Mouse (Mus musculus): ENCODE results near the gene Nprl2.
"Not testable (repeated sequence)": the region's sequence is repeated elsewhere in the genome, so short reads cannot be mapped to it uniquely, and the experiment has no call there.

Gene Nprl2

DNA sequence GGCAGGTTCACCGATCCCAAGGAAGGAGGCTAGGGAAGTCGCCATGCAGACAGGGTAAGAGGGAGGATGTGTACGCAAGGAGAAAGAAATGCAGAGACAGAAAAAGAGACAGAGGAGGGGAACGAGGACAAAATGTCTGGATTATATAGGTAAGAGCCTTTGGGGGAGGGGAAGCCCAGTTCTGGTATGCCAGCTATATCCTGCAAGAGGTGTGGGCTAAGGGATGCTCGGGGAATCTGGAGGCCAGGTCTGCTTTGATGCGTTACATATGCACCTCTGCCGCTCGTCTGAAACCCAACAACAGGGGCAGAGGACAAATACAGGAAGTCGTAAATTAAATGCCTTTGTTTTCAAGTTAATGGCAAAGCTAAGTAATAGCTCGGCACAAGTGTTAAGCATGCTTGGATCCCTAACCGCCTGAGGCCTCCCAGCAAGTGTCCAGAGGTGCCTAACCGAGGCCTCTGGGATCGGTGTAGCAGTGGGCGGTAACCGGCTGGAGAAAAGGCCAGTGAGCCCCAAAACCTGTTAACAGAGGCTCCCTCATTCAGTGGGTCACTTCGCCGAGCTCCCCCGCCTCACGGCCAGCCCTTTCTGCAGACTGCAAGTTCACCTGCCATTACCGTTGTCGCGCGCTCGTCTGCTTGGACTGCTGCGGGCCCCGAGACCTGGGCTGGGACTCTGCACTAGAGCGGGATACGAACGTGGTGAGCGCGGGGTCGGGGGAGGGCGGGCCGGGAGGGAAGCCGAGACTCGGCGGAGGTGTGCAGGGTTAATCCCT is 11.7 kb downstream of the Nprl2 start:
- DNase-seq: no peak

DNA sequence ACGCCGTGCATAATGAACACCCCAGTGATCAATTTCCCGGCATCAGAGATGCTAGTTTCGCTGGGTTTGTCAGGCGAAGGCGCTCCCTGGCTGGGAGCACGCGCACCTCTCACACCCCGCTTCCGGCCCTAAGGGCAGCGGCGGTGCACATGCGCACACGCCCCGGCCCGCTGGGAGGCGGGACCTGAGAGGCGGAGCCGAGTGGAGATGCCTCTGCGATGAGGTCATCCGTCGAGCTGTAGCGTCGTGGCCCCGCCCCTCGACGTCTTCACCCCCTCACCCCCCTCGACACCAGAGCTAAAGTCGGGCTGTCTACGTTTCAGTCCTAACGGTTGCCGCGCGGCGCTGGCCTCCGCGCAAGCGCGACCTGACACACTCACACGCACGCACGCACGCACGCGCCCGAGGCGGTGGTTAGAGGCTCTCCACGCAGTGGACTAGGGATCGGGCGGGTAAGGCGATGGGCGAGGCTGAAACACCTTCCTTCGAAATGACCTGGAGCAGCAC is 12.3 kb downstream of the Nprl2 start:
- DNase-seq: peak; percentile 92

DNA sequence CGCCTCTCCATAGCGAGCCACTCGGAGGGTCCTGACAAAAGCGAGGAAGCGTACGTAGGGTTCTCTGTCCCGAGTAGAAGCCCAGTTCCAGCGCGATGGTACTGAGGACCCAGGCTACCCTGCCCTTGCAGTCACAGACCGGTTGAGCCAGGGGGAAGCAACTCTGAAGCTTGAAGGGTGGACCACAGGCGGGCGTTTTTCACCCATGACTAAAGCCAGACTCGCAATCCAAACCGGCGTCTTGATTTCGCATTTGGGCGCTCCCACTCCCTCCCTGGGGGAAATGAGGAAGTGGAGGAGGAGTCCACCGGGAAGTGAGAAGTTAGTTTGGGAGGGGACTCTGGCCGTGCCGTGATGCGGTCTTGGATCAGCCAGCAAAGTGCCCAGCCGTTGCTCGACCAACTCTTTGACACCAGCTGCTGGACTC is 13.0 kb downstream of the Nprl2 start:
- no peak for DNase-seq

- DNase-seq: no peak
Measured at GRCm38 (mm10) chr9:107555701-107556100, 13.7 kb downstream of the Nprl2 start.

DNA sequence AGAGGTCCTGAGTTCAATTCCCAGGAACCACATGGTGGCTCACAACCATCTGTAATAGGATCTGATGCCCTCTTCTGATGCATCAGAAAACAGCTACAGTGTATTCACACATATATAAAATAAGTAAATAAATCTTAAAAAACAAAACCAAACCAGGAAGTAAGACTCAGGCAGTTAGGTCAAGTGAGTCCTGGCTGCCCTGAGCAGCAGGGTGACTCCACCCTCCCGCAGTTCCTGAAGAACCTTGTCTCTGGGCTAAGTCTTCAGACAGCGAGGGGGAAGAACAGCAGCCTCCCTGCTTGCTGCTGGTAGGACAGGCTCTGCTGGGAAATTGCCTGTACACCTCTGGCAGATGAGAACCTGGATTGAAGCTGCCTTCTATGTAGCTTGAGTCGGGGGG is 14.3 kb downstream of the Nprl2 start:
- DNase-seq: no peak

DNA sequence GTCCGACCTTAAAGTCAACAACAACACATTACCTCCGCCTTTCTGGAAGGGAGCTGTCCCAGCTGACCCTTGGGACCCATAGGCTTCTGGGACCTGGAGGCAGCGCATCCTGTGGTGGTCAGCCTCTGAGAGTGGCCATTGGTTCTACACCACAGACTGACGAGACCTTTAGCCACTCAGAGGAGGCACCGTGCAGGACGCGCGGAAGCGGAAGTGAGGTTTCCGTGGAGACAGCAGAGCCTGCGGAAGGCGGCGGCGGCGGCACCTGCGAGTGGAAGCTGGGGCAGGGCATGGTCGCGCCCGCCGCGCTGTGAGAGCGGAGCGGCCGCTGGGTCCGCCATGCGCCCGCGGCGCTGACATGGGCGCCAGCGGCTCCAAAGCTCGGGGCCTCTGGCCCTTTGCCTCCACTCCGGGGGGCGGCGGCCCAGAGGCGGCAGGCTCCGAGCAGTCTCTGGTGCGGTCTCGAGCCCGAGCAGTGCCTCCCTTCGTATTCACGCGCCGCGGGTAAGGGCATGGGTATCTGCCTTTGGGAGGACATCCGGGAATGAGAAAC is 21.1 kb downstream of the Nprl2 start, which contains the start of gene Tusc2:
Tusc2 (plus strand) TSS at position 227 of the 553 bp plus-strand sequence.
- DNase-seq: peak; percentile 91

- not testable (repeated sequence) for DNase-seq
Measured at GRCm38 (mm10) chr9:107565556-107565955, 23.5 kb downstream of the Nprl2 start.

- DNase-seq: peak; percentile 74
Measured at GRCm38 (mm10) chr9:107566041-107566709, 24.1 kb downstream of the Nprl2 start.

DNA sequence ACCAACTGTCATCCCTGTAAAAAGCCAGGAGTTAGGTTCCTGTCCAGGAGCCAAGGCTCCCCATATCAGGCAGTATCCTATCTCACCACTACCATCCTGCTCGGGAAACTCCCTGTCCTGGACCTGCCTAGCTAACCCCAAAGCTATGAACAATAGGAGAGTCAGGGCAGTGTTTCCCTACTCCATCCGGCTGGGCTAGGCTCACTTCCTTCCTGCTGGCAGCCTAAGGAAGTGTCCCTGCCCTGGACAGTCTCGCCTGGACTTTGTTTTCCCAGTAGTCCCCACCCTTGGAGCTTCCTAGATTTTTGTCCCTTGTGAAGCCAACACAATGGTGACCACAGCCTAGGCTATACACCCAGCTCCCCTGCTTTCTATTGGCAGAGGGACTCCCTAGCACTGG is 24.8 kb downstream of the Nprl2 start:
- DNase-seq: no peak

DNA sequence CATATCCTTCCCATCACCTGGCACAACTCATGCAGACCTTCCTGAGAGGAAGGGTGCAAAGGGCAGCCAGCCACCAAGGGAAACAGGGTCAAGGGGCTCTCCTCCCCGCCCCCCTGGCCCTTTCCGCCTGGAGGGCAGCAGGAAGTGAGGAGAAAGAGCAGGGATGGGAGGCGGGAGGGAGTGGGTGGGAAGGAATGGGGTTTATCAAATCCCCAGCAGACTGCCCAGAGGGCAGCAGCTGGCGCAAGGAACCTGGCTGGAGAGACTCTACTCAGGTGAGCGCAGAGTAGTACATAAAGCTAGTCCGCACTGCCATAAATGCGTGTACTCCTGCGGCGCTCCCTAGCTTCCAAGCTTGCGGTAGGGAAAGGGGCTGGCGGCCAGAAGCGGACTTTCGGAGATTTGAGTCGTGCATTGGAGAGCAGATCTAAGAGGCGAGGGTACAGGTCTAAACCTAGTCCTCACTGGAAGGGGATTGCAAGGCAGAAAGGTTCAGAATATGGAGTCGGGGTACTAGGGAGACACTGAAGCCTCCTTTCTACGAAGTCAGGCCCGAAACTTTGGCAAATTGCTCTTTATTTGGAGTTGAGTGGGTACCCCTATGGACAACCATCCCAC is 25.8 kb downstream of the Nprl2 start, which contains the start of gene Hyal2:
Hyal2 (plus strand) TSS at position 244 of the 618 bp plus-strand sequence.
- DNase-seq: no peak

DNA sequence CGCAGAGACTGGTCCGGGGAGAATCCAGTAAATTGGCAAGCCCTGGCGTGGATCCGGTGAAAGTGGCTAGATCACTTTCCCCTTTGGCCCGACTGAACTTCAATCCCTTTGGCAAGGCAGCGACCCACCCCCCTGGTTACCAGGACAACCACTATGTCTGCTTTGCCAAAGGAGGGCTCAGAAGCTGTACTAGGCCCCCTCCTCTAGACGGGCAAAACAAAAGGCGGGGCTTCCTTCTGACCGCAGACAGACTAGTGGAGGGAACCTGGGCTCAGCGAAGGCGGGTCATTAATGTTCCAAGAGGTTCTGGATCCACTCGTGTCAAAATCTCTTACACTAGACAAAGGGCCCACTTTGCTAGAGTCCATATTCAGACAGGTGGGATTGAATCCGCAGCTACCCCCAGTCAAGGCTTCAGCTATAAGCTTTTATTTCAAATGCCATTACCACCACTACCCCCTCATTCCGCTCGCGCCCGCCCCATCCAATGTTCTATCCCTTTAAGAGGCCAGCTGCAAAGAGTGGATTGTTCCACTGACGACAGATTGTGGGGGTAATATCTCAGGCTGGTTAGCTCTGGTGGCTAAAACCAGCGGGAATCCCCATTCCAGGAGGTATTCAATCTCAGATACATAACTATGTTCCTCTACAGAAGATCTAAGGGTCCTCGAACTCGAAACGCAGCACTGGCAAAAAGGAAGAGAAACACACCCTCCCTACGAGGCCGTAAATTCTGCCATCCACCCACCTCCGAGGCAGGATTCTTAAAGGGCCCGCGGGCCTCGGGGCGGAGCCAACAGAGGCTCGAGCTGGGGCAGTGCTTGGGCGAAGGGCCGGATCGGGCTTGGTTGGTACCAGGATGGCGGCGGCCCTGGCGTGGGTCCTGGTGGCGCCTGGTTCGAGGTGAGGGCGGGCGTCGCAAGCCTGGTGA is 26.6 kb downstream of the Nprl2 start:
- peak; percentile 77 for DNase-seq

DNA sequence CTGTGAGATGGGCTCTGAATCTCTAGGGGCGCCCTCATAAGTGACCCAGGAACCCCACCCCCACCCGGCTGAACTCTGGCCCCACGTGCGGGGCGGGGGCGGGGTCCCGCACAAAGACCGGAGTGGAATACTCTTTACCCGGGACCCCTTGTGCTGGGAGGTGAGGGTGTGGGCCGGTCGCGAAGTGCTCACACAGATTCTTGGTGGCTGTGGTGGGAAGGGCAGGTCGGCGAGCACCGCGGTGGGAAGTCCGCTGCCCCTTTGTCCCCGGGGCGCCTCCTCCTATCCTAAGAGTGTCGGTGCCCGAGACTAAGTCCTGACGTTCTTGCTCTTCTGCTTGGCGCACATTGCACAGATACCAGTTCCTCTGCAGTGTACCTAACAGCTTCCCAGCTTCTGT is 27.2 kb downstream of the Nprl2 start:
- DNase-seq: no peak

GRCm38 (mm10) chr9:107570016-107570415 is 28.0 kb downstream of the Nprl2 start:
- no peak for DNase-seq

GRCm38 (mm10) chr9:107570845-107571244 is 28.8 kb downstream of the Nprl2 start:
- DNase-seq: no peak

DNA sequence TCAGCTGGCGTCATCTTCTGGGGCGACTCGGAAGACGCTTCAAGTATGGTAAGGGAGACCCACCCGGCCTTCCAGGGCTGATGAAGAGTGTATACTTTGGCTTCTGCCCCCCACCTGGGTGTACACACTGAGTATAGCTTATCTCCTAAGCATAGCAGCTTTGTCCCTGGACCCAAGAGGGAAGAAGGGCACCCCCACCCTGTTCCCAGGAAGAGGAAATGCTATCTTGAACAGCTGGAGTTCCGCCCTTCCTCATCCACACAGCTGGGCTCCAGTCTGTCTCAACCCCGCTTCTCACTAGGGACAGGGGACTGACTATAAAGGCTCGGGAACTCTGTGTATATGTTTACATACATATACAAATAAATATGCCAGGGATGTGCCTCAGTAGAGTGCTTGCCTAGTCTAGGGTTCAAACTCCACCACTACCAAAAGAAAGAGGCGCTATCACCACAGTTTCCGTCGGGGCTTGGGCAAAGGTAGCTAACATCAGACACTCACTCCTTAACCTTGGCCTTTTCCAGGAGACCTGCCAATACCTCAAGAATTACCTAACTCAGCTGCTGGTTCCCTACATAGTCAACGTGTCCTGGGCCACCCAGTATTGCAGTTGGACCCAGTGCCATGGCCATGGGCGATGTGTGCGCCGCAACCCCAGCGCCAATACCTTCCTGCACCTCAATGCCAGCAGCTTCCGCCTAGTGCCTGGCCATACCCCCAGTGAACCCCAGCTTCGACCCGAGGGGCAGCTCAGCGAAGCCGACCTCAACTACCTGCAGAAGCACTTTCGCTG is 29.7 kb downstream of the Nprl2 start:
- DNase-seq: no peak

- DNase-seq: no peak
Measured at GRCm38 (mm10) chr9:107572327-107572662, 30.3 kb downstream of the Nprl2 start.

- DNase-seq: not testable (repeated sequence)
Measured at GRCm38 (mm10) chr9:107573774-107574173, 31.7 kb downstream of the Nprl2 start.

DNA sequence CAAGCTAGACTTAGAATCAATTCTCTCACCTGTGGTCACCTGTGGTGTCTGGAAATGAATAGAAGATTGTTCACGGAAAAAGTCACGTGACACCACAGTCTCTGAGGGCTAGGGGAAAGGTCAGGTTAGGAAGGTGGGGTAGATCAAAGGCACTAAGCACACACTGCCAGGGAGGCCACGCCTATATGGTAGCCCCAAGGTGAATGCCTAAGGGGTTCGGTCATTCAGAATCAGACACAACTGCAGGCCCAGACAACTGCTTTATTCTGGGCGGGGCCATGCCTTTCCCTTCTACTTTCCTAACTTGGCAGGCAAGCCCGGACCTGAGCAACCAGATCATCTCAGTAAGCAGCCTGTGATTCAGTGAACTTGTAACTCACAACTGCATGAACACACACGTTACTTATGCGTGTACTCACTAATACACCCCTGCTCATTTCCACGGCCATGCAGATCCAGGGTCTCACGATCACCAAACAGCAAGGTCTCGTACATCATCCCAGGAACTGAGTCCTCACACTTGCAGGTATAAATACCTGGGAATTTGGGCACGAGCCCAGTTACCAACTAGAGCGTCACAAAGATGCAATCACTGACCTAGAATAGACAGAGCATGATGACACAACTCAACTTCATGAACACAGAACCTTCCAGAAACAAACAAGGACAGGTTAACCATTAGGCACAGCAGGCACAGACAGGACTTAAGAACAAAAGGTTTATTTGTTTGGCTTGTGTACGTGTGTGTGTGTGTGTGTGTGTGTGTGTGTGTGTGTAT is 33.7 kb downstream of the Nprl2 start:
- DNase-seq: no peak

DNA sequence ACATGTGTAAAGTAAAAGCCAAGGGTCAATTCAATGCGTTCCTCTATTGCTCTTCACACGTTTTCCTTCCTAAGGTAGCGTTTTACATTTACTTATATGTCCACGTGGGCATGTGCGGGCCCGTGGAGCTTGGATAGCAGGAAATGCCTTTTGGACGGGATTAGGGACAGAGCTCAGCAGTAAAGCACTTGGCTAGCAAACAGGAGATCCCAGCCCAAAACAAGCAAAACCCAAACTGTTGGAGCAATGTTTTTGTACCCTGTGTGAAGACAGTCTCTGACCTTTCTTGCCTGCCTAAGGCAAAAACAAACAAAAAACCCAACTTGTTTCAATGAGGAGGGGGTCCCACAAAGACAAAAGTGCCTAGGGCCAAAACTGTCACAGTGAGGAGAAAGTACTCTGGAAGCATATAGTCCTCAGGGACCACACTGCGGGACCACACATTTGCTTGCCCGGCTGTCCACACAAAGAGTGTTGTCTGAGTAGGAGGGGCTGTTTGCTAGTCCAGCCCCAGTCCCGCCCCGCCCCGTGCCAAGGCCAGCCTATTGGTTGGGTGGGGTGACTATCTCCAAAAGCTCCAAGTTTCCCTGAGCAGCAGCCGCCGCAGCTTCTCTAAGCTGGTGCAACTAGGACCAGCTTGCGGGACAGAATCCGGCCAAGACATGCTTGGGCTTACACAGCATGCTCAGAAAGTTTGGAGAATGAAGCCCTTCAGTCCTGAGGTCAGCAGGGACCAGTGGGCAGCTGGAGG is 34.5 kb downstream of the Nprl2 start, which contains the start of gene Hyal1:
Hyal1 (plus strand) TSS at position 571 of the 751 bp plus-strand sequence.
- DNase-seq: no peak

GRCm38 (mm10) chr9:107577871-107578270 is 35.8 kb downstream of the Nprl2 start:
- DNase-seq: no peak

Measured in cerebellum, adult 8-10 months (tissue).